Mouse (Mus musculus) Muller cell, postnatal 12 days (primary cell): ENCODE results near the gene Fam50b.

Experiments used
- DNase-seq: peaks from one replicate; pipeline ENCODE4 v3.0.0-alpha.2; 2015; ENCODE audit errors: inconsistent ontology term

The Fam50b gene

DNA sequence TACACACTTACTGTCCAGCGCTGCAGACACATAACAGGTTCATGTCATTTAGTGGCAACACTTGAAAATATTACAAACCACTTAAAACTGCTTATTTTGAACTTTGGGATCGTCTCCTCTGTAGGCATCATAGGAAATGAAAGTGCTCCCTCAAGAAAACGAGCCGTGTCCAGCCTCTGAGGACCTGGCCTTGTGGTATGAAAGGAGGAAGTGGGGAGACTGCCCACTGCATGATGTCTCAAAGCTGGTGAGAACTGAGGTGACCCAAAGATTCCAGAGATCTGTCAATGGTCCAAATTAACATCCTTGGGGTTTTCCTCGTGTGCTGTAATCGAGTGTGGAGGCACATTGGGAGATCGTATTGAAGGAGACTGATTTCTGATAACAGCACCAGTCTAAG, 58.4 kb downstream of the Fam50b start:
- DNase-seq = no peak

DNA sequence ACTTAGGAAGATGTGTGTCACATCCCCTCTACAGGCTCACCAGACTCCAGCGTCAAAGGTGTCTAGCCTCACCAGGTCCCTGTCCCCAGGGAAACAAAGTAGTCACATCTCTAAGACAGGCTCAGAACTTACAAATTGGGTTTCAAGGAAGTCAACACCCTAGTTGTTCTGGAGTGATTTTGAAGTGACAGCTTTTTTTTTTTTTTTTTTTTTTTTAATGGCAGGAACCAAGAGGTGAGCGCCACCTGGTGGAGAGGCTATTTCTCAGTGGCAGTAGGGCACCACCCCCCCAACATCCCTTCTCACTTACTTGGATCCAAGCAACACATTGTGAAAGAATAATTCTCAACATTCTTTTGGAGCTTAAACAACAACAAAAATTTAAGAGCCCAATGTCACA, 59.2 kb downstream of the Fam50b start:
- DNase-seq = peak; percentile 53

DNA sequence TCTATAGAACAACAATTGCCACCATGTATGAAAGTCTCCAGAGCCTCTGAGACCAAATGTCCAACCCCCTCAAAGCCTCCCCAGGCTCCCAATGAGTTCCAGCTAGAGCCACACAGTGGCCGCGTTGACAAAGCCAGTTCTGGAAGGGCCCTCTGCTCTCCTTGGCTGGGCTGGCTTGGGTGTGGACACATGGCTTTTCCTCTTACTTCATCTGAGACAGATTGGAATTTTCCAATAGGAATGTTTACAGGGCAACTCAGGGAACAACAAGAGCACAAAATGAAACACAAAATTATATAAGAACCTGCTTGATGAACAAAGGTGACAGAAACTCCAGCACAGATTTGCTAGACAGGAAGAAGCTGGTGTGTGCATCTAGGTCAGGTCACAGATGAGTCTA, 59.8 kb downstream of the Fam50b start:
- no peak for DNase-seq
